Mouse (Mus musculus) embryonic facial prominence, embryonic 13.5 days (tissue): Measurements from ENCODE around the gene Pex11a. TPM values are rescaled to one million over a fixed set of nuclear protein-coding genes. Genes with fewer than 3 reads are reported as not detected.

Experiments
- ATAC-seq: fragments of 200-750 bp; cut with Nextera tagmentation; 2 replicates; pipeline ENCODE4 v1.8.0; 2017; ENCODE audit warnings: low read depth; ENCODE audit not compliant: insufficient number of reproducible peaks, insufficient read depth, low FRiP score, low TSS enrichment
- H3K27ac ChIP-seq: fragments of 300-500 bp; sonication (generic); 2 replicates; pipeline ENCODE4 v1.5.1; 2015; ENCODE audit warnings: moderate library complexity, mild to moderate bottlenecking, inconsistent platforms
- H3K27me3 ChIP-seq: fragments of 300-500 bp; sonication (generic); 2 replicates; pipeline ENCODE4 v1.6.1; 2015; ENCODE audit warnings: mild to moderate bottlenecking, inconsistent platforms
- H3K36me3 ChIP-seq: fragments of 300-500 bp; sonication (generic); 2 replicates; pipeline ENCODE4 v1.6.1; 2015; ENCODE audit warnings: mild to moderate bottlenecking, inconsistent platforms
- H3K4me1 ChIP-seq: fragments of 300-500 bp; sonication (generic); 2 replicates; pipeline ENCODE4 v1.6.1; 2015; ENCODE audit warnings: inconsistent platforms
- H3K4me2 ChIP-seq: fragments of 300-500 bp; sonication (generic); 2 replicates; pipeline ENCODE4 v1.6.1; 2015; ENCODE audit warnings: moderate library complexity, mild to moderate bottlenecking, inconsistent platforms
- H3K4me3 ChIP-seq: fragments of 300-500 bp; sonication (generic); 2 replicates; pipeline ENCODE4 v1.5.1; 2015; ENCODE audit warnings: mild to moderate bottlenecking, inconsistent platforms
- H3K9ac ChIP-seq: fragments of 300-500 bp; sonication (generic); 2 replicates; pipeline ENCODE4 v1.6.1; 2015; ENCODE audit warnings: mild to moderate bottlenecking, inconsistent platforms
- H3K9me3 ChIP-seq: fragments of 300-500 bp; sonication (generic); 2 replicates; pipeline ENCODE4 v1.6.1; 2016; ENCODE audit warnings: inconsistent platforms
- WGBS: fragments of 180-500 bp; shearing (Covaris S2); methylation state at CpG from one replicate; pipeline ENCODE4 v1.1.7; 2015; ENCODE audit warnings: mixed read lengths; 5-methylcytosine and 5-hydroxymethylcytosine counted together
- polyA plus RNA-seq: library from polyadenylated mRNA; unstranded; fragments of >200 nt; fragmentation: Nextera tagmentation; extraction: Ambion mirVana; gene quantifications from 2 replicates; pipeline ENCODE4 v1.2.1, GENCODE M21; 2015

Pex11a gene
- polyA plus RNA-seq, 1 experiment from 2014 or later, result 11.9 TPM

DNA sequence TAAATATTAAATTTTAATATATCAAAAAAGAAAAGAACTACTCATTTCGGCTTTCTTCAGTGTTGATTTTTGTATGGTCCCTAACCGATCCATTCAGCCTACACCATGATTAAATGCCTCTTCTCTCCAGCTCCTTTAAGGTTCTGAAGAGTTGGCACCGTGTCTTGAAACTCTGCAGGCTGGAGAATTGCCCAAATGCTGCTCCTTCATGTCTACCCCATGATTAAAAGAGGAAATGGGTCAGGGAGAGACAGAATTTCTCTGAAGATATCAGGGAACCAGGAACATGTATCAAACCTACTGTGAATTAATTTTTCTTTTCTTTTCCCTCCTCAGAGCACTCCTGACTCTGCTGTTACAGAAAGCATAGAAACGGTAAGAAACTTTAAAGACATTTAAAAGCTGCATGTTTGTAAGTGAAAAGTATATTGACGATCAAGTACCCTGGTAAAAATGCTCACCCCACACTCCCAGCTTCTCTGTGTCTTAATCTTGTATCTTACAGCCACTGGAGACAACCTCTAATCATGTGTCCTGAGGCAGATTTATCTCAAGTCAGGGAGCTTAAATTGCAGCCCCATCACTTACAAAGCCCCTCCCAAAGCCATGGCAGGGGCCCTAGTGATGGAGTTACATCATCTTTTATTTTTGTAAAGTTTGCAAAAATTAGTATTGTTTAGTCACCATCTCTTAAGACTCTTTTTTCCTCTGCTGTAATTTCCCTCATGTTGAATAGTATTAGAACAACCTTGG, 18.4 kb upstream of the Pex11a start:
- Histone ChIP-seq H3K27me3 (no peaks in the 10 kb centered on the region), H3K4me2 (no peak overlapping the region), H3K9ac (no peak overlapping the region), H3K36me3 (no peaks in the 10 kb centered on the region), H3K4me3 (no peak overlapping the region), H3K4me1 (no peaks in the 10 kb centered on the region), H3K9me3 (no peaks in the 10 kb centered on the region), H3K27ac (no peak overlapping the region)
- 74% methylated on average over 5 of the region's 5 CpGs for WGBS
- ATAC-seq, result no peak

DNA sequence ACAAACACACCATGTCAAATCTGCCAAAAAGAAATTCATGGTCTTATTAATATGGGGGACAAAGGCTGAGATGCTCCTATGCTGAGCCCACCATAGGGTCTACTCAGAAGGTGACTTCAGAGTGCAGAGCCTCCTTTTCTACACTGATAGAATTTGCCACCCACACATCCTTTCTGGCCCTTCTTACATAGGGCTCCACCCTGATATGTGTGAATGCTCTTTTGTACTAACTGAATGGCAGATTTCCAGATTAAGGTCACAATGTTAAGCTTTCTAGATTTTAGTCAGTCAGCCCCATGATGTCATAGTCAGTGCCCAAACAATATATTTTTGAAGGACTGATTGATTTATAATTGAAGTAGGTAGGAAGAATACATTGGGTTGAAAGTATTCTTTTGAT, 16.8 kb upstream of the Pex11a start:
- Histone ChIP-seq H3K4me2 (no peak overlapping the region), H3K27me3 (no peaks in the 10 kb centered on the region), H3K9me3 (no peaks in the 10 kb centered on the region), H3K9ac (no peak overlapping the region), H3K36me3 (no peaks in the 10 kb centered on the region), H3K4me3 (no peak overlapping the region), H3K27ac (no peak overlapping the region), H3K4me1 (no peaks in the 10 kb centered on the region)
- no peak for ATAC-seq

DNA sequence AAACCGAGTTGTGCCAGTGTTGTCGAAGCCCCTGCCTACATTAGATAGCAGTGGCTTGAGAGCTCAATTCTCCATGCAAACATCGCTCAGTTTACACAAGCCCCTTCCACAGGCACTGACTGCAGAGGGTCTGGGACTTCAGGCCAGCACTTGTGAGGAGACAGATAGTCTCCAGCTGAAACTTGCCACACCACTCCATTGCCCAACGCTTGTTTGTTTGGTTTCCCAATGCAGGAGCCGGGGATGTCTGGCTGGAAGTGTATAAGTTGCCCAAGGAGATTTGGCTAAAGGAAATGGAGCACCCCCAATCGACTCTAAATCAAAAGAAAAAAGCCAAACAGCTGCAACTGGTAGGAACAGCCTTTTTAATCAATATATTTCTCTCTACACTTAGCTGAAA, 15.2 kb upstream of the Pex11a start:
- 74% methylated on average over 6 of the region's 6 CpGs for WGBS
- H3K27me3 ChIP-seq, result no peaks in the 10 kb centered on the region
- no peak for ATAC-seq
- no peaks in the 10 kb centered on the region for H3K9me3 ChIP-seq
- H3K4me3 ChIP-seq, result no peak overlapping the region
- no peak overlapping the region for H3K4me2 ChIP-seq
- no peaks in the 10 kb centered on the region for H3K36me3 ChIP-seq
- no peaks in the 10 kb centered on the region for H3K4me1 ChIP-seq
- no peak overlapping the region for H3K27ac ChIP-seq
- H3K9ac ChIP-seq, result no peak overlapping the region

DNA sequence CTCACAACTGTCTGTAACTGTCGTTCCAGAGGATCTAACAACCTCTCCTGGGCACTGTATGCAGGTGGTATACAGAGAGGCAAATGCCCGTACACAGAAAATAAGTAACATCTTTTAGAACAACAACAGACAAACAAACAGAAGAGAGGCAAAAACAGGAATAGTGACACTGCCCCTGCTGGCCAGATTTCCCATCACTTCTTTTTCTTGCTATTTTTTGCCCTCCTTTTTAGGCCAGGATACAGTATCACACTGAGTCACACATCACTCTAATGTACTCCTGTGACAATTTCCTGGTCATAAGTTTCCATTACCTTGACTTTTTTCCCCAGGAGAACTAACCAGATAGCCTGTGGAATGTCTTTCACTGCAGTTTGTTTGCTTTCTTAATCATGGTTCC, 13.4 kb upstream of the Pex11a start:
- H3K4me1 ChIP-seq, result no peaks in the 10 kb centered on the region
- ATAC-seq, result no peak
- H3K9ac ChIP-seq, result no peak overlapping the region
- H3K4me2 ChIP-seq, result no peak overlapping the region
- WGBS, result 46% methylated on average over 2 of the region's 2 CpGs
- H3K36me3 ChIP-seq, result no peaks in the 10 kb centered on the region
- no peaks in the 10 kb centered on the region for H3K9me3 ChIP-seq
- H3K27me3 ChIP-seq, result no peaks in the 10 kb centered on the region
- no peak overlapping the region for H3K27ac ChIP-seq
- H3K4me3 ChIP-seq, result no peak overlapping the region

DNA sequence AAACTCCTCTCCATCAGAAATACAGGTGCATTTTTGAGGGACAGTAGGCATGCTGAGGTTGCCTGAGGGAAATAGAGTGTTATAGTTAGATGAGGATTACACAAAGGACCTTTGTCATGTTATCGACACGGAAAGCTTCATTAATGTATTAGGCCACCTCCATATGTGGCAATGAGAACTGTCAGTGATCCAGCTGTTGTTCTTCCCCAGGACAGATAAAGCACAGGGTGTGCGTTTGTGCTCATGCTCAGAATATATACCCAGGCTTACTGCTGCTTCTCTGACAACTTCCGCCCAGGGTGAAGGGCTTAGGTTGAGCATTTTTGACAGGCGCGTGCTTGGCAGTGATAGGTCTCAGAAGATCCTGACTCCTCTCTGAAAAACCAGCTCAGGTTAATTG, 6.6 kb upstream of the Pex11a start:
- H3K9ac ChIP-seq, result no peak overlapping the region
- WGBS, result 80% methylated on average over 6 of the region's 6 CpGs
- H3K4me2 ChIP-seq, result no peak overlapping the region
- no peak overlapping the region for H3K27ac ChIP-seq
- H3K4me3 ChIP-seq, result no peak overlapping the region
- no peaks in the 10 kb centered on the region for H3K36me3 ChIP-seq
- no peaks in the 10 kb centered on the region for H3K9me3 ChIP-seq
- no peaks in the 10 kb centered on the region for H3K27me3 ChIP-seq
- no peak for ATAC-seq
- no peaks in the 10 kb centered on the region for H3K4me1 ChIP-seq

DNA sequence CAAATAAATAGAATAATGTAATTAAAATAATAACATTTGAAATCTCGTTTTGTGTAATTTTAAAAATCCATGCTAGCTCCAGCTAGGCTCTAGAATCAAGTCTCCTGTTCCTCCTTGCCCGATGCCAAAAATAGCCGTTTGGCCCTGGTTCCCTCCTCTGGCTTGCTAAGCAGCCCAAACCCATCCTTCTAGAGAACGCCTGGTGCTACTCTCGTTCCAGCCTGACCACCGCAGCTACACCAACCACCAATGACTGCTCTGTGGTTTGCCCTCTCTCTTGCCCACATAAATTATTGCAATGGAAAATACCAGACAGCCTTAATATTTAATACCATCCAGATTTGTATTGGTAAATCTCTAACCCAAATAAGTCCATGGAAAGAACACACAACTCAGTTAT, 4.7 kb upstream of the Pex11a start:
- WGBS, result 73% methylated on average over 6 of the region's 6 CpGs
- Histone ChIP-seq H3K4me2 (no peak overlapping the region), H3K9ac (no peak overlapping the region), H3K9me3 (no peaks in the 10 kb centered on the region), H3K36me3 (no peaks in the 10 kb centered on the region), H3K4me3 (no peak overlapping the region), H3K27me3 (no peaks in the 10 kb centered on the region), H3K27ac (no peak overlapping the region), H3K4me1 (peaks cover 6% of the 10 kb centered on the region)
- ATAC-seq, result no peak

DNA sequence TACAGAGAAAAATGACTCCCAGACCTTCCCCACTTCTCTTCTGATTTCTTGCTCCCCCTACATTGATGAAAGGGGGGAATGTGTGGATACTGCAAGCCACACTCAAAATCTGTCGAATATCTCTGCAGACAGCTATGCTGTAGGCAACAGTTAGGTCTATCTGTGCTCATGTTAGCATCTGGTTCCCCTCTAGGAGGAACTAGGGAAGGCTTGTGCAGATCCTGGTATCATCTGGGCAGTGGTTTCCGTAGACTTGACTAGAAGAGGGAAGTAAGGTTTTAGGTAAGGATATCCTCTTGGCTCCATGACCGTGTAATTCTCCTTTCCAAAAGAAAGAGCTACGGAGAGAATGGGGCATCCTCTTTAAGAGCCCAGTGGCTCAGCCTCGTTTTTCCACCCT, 1.7 kb upstream of the Pex11a start:
- H3K9me3 ChIP-seq, result no peaks in the 10 kb centered on the region
- peaks cover 3% of the 10 kb centered on the region for H3K36me3 ChIP-seq
- H3K27me3 ChIP-seq, result no peaks in the 10 kb centered on the region
- peaks cover 6% of the 10 kb centered on the region for H3K4me1 ChIP-seq
- H3K4me3 ChIP-seq, result no peak overlapping the region
- no peak overlapping the region for H3K9ac ChIP-seq
- H3K27ac ChIP-seq, result no peak overlapping the region
- WGBS, result 76% methylated on average over 5 of the region's 5 CpGs
- H3K4me2 ChIP-seq, result no peak overlapping the region
- no peak for ATAC-seq

DNA sequence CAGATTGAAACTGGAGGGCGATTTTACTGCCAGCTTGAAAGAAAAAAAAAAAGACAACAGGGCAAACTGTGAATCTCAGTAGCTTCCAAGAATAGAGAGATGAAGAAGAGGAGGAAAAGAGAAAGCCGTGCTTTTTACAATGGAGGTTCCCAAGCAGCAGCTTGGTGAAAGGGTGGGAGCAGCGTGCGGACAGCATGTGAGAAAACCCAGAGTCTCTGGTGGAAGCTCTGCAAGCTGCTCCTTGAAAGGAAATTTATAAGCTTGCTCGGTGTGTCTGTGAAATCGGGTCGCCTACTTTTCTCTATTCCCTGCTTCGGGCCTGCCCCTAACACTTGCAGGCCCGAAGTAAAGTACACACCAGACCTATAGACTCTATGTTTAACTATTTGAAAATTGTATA, 1.1 kb upstream of the Pex11a start:
- Histone ChIP-seq H3K4me1 (peaks cover 6% of the 10 kb centered on the region), H3K27me3 (no peaks in the 10 kb centered on the region), H3K9me3 (no peaks in the 10 kb centered on the region), H3K9ac (no peak overlapping the region), H3K4me3 (no peak overlapping the region), H3K4me2 (no peak overlapping the region), H3K36me3 (peaks cover 5% of the 10 kb centered on the region), H3K27ac (no peak overlapping the region)
- ATAC-seq, result no peak
- 91% methylated on average over 9 of the region's 9 CpGs for WGBS

DNA sequence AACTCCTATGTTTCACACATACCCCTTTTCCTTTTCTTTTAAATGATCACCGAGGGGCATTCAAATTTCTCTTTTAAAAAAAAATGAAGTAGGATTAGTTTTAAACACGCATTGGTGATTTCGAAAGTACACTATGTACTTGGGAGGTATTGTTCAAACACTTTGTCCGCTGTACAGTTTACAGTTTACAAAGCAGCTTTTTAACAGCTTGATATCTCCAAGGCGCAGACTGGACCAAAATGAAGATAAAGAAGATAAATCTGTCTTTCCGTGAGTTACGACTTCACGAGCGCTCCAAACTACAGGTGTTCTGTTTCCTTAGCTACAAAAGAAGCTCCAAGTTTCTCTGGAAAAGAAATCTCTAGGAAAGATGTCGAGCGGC, 663 bp downstream of the Pex11a start:
- Histone ChIP-seq H3K27ac (no peak overlapping the region), H3K9ac (peak overlapping the region; percentile 80), H3K4me2 (peak overlapping the region; percentile 91), H3K4me1 (peaks cover 6% of the 10 kb centered on the region), H3K36me3 (peaks cover 12% of the 10 kb centered on the region), H3K27me3 (no peaks in the 10 kb centered on the region), H3K4me3 (peak overlapping the region; percentile 77), H3K9me3 (no peaks in the 10 kb centered on the region)
- 22% methylated on average over 11 of the region's 11 CpGs for WGBS
- ATAC-seq, result no peak

DNA sequence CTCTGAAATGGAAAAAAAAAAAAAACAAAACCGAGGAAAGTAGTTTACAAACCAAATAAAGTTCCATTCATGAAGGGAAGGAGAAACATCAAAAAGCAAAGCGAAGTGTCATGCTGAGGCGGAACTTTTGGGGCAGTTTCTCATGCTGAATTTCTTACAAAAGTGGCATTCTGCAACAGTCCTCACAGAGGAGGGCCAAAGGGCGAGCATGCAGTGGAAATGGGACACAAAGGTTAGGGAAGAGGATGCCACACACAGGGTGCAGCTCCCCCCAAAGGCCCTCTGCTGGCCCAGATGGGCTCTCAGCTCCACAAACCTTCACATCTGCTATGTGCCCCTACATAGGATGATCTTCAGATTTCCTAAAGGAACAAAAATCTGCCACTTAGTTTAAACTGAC, 2.7 kb downstream of the Pex11a start:
- ATAC-seq, result no peak
- Histone ChIP-seq H3K9me3 (no peaks in the 10 kb centered on the region), H3K27ac (no peak overlapping the region), H3K9ac (no peak overlapping the region), H3K4me2 (no peak overlapping the region), H3K4me1 (peaks cover 6% of the 10 kb centered on the region), H3K36me3 (peaks cover 21% of the 10 kb centered on the region), H3K4me3 (no peak overlapping the region), H3K27me3 (no peaks in the 10 kb centered on the region)
- 85% methylated on average over 4 of the region's 4 CpGs for WGBS

DNA sequence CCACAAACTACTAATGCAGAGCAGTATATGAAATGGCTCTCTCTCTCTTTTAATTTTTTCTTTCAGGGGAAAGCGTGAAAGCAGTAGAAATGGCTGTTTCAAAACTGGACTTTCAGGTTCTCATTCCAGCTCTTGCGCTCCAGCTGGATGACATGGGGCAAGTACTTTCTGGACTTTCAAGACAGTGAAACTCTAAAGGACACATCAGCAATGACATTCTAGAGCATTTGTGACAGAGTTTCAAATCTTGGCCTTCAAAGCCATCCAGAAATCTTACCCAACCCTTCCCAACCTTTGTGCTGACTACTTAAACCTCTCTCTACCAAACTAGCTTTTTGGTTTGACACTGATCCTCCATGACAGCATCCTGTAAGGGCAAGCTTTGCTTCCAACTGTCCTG, 4.0 kb downstream of the Pex11a start:
- Histone ChIP-seq H3K4me1 (peaks cover 6% of the 10 kb centered on the region), H3K27me3 (no peaks in the 10 kb centered on the region), H3K4me2 (no peak overlapping the region), H3K27ac (no peak overlapping the region), H3K4me3 (no peak overlapping the region), H3K36me3 (peaks cover 30% of the 10 kb centered on the region), H3K9me3 (no peaks in the 10 kb centered on the region), H3K9ac (no peak overlapping the region)
- WGBS, result 93% methylated on average over 2 of the region's 2 CpGs
- ATAC-seq, result no peak

DNA sequence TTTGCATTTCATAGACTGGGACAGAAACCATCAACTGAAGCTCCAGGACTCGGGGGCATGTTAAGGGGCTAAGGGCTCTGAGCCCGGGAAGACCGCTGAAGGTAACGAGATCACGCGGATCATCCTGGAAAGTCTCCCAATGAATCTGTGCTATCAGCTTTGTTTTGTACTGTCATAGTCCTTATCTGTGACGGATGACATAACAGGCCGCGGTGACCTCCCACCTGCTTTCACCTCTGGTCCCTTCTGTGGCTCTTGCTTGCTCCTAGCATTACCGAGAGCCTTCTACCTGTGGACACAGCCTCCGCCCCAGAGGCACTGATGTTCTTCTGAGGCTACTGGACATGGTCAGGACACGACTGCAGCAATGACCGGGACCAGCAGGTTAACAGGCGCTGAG, 6.4 kb downstream of the Pex11a start:
- H3K9ac ChIP-seq, result no peak overlapping the region
- H3K4me2 ChIP-seq, result no peak overlapping the region
- ATAC-seq, result no peak
- no peak overlapping the region for H3K4me3 ChIP-seq
- no peaks in the 10 kb centered on the region for H3K4me1 ChIP-seq
- H3K36me3 ChIP-seq, result peaks cover 30% of the 10 kb centered on the region
- no peak overlapping the region for H3K27ac ChIP-seq
- H3K27me3 ChIP-seq, result no peaks in the 10 kb centered on the region
- WGBS, result 92% methylated on average over 14 of the region's 14 CpGs
- no peaks in the 10 kb centered on the region for H3K9me3 ChIP-seq
